Mouse (Mus musculus) E14TG2a.4 (cell line): ENCODE measurements around the gene Phf14.

ENCODE experiments used
- CTCF ChIP-seq: conservative IDR thresholded peaks from 2 replicates; pipeline ENCODE4 v1.5.1; 2014; ENCODE audit warnings: low read length
- NANOG ChIP-seq: IDR thresholded peaks from 2 replicates; pipeline ENCODE4 v1.6.1; 2014; ENCODE audit warnings: borderline replicate concordance, low read length, mixed read lengths

GRCm38 (mm10) chr6:11948100-11948499 lies 40.5 kb downstream of the Phf14 start:
- TF ChIP-seq CTCF, result no peak
- TF ChIP-seq NANOG, result no peak
